Mouse (Mus musculus) CH12.LX (cell line): ENCODE data around the gene Doc2a. TPM values are rescaled to one million over a fixed set of nuclear protein-coding genes. Genes with fewer than 3 reads are reported as not detected.

Experiments used
- DNase-seq: peaks from one replicate; pipeline ENCODE4 v3.0.0-alpha.2; 2013; ENCODE audit errors: extremely low read depth
- H3K27ac ChIP-seq: 2 replicates; pipeline ENCODE4 v1.5.1; 2012; ENCODE audit warnings: low read depth, mild to moderate bottlenecking, control low read depth, moderate library complexity; ENCODE audit not compliant: insufficient read depth
- H3K27me3 ChIP-seq: replicated peaks from 2 replicates; pipeline ENCODE3; 2012; ENCODE audit warnings: inconsistent platforms
- H3K36me3 ChIP-seq, 2 experiments: replicated peaks in 1 of 2; 2 replicates each; pipeline versions ENCODE3 to v1.6.1; 2012; ENCODE audit warnings: inconsistent platforms in 1 of 2, low read length in 1 of 2, mild to moderate bottlenecking in 1 of 2, mixed read lengths in 1 of 2, moderate library complexity in 1 of 2; ENCODE audit not compliant: control insufficient read depth in 1 of 2, insufficient read depth in 1 of 2
- H3K4me1 ChIP-seq, 2 experiments: 2 replicates each; pipeline ENCODE4 v1.6.1; 2012; ENCODE audit warnings: inconsistent platforms in 1 of 2, moderate library complexity in 1 of 2; ENCODE audit not compliant: insufficient read depth in 2 of 2, control insufficient read depth in 1 of 2
- H3K4me2 ChIP-seq: 2 replicates; pipeline ENCODE4 v1.6.1; 2012; ENCODE audit warnings: low read depth, mild to moderate bottlenecking, control low read depth; ENCODE audit not compliant: poor library complexity, insufficient read depth, severe bottlenecking
- H3K4me3 ChIP-seq, 3 experiments: fragments of 150-350 bp in 1 of 3; sonication (generic) in 1 of 3; replicated peaks in 1 of 3; 2 replicates each; pipeline versions ENCODE3 to v1.5.1; 2011 to 2012; ENCODE audit warnings: low read depth in 2 of 3, low read length in 2 of 3, mild to moderate bottlenecking in 2 of 3, moderate library complexity in 2 of 3, control low read depth in 1 of 3, improper control_type of control experiment in 1 of 3, inconsistent platforms in 1 of 3, mixed read lengths in 1 of 3; ENCODE audit not compliant: poor library complexity in 1 of 3
- H3K79me2 ChIP-seq: replicated peaks from 2 replicates; pipeline ENCODE4 v1.6.1; 2012; ENCODE audit warnings: mild to moderate bottlenecking, moderate library complexity; ENCODE audit not compliant: control insufficient read depth, poor library complexity, insufficient read depth, severe bottlenecking; ENCODE audit errors: extremely low read depth
- H3K9ac ChIP-seq: 2 replicates; pipeline ENCODE4 v1.6.1; 2012; ENCODE audit warnings: low read depth, mild to moderate bottlenecking, control low read depth, moderate library complexity; ENCODE audit not compliant: insufficient read depth
- H3K9me3 ChIP-seq: replicated peaks from 2 replicates; pipeline ENCODE3; 2012; ENCODE audit warnings: low read length, inconsistent platforms, mixed read lengths
- BHLHE40 ChIP-seq: IDR thresholded peaks from 2 replicates; pipeline ENCODE4 v1.6.1; 2011; ENCODE audit warnings: mild to moderate bottlenecking, low read depth, low read length, improper control_type of control experiment
- CHD2 ChIP-seq: IDR thresholded peaks from 2 replicates; pipeline ENCODE4 v1.6.1; 2011; ENCODE audit warnings: low read length, improper control_type of control experiment
- CTCF ChIP-seq, 2 experiments: IDR thresholded peaks in 1 of 2; conservative IDR thresholded peaks in 1 of 2; 2 replicates each; pipeline ENCODE4 v1.5.1; 2011 to 2012; ENCODE audit warnings: low read depth in 2 of 2, low read length in 2 of 2, improper control_type of control experiment in 1 of 2, inconsistent platforms in 1 of 2, mild to moderate bottlenecking in 1 of 2, moderate library complexity in 1 of 2
- ELF1 ChIP-seq: IDR thresholded peaks from 2 replicates; pipeline ENCODE4 v1.6.1; 2014; ENCODE audit warnings: low read depth, mild to moderate bottlenecking, inconsistent platforms, low read length, improper control_type of control experiment
- EP300 ChIP-seq: IDR thresholded peaks from 2 replicates; pipeline ENCODE4 v1.6.1; 2011; ENCODE audit warnings: low read length, improper control_type of control experiment
- ETS1 ChIP-seq: conservative IDR thresholded peaks from 2 replicates; pipeline ENCODE4 v1.6.1; 2012; ENCODE audit warnings: low read depth, mild to moderate bottlenecking, inconsistent platforms, low read length, improper control_type of control experiment, moderate library complexity
- GABPA ChIP-seq: IDR thresholded peaks from 2 replicates; pipeline ENCODE4 v1.6.1; 2012; ENCODE audit warnings: low read depth, low read length, improper control_type of control experiment, inconsistent platforms; ENCODE audit not compliant: insufficient replicate concordance
- HCFC1 ChIP-seq: IDR thresholded peaks from 2 replicates; pipeline ENCODE4 v1.6.1; 2012; ENCODE audit warnings: low read depth, mild to moderate bottlenecking, inconsistent platforms, low read length, improper control_type of control experiment
- IRF4 ChIP-seq: IDR thresholded peaks from 2 replicates; pipeline ENCODE4 v1.6.1; 2014; ENCODE audit warnings: low read depth, mild to moderate bottlenecking, inconsistent platforms, low read length, improper control_type of control experiment
- JUN ChIP-seq: IDR thresholded peaks from 2 replicates; pipeline ENCODE4 v1.6.1; 2011; ENCODE audit warnings: low read depth, mild to moderate bottlenecking, low read length, improper control_type of control experiment, moderate library complexity; ENCODE audit not compliant: insufficient read depth
- JUND ChIP-seq: conservative IDR thresholded peaks from 2 replicates; pipeline ENCODE4 v1.6.1; 2011; ENCODE audit warnings: low read depth, low read length, improper control_type of control experiment
- KAT2A ChIP-seq: IDR thresholded peaks from 2 replicates; pipeline ENCODE4 v1.6.1; 2012; ENCODE audit warnings: low read length, improper control_type of control experiment, inconsistent platforms; ENCODE audit not compliant: insufficient replicate concordance
- MAFK ChIP-seq: IDR thresholded peaks from 2 replicates; pipeline ENCODE4 v1.6.1; 2011; ENCODE audit warnings: low read length, improper control_type of control experiment; ENCODE audit not compliant: insufficient replicate concordance
- MAX ChIP-seq: IDR thresholded peaks from 2 replicates; pipeline ENCODE4 v1.6.1; 2011; ENCODE audit warnings: low read length, improper control_type of control experiment
- MAZ ChIP-seq: IDR thresholded peaks from 2 replicates; pipeline ENCODE4 v1.6.1; 2012; ENCODE audit warnings: low read depth, mild to moderate bottlenecking, inconsistent platforms, low read length, improper control_type of control experiment, moderate library complexity
- MEF2A ChIP-seq: IDR thresholded peaks from 2 replicates; pipeline ENCODE4 v1.6.1; 2014; ENCODE audit warnings: low read depth, mild to moderate bottlenecking, inconsistent platforms, low read length, improper control_type of control experiment, borderline replicate concordance
- MXI1 ChIP-seq: IDR thresholded peaks from 2 replicates; pipeline ENCODE4 v1.6.1; 2011; ENCODE audit warnings: mild to moderate bottlenecking, low read depth, low read length, improper control_type of control experiment
- MYC ChIP-seq: IDR thresholded peaks from 2 replicates; pipeline ENCODE4 v1.6.1; 2011; ENCODE audit warnings: low read depth, mild to moderate bottlenecking, improper control_type of control experiment, low read length
- NELFE ChIP-seq: IDR thresholded peaks from 2 replicates; pipeline ENCODE4 v1.6.1; 2011; ENCODE audit warnings: low read depth, low read length, improper control_type of control experiment
- NRF1 ChIP-seq: IDR thresholded peaks from 2 replicates; pipeline ENCODE4 v1.6.1; 2014; ENCODE audit warnings: low read depth, mild to moderate bottlenecking, inconsistent platforms, low read length, improper control_type of control experiment, moderate library complexity
- PAX5 ChIP-seq: IDR thresholded peaks from 2 replicates; pipeline ENCODE4 v1.6.1; 2012; ENCODE audit warnings: low read length, inconsistent platforms, mixed read lengths
- POLR2A ChIP-seq: IDR thresholded peaks from 2 replicates; pipeline ENCODE4 v1.6.1; 2011; ENCODE audit warnings: low read depth, mild to moderate bottlenecking, improper control_type of control experiment, low read length
- POLR2AphosphoS2 ChIP-seq: IDR thresholded peaks from 2 replicates; pipeline ENCODE4 v1.6.1; 2011; ENCODE audit warnings: low read depth, low read length, improper control_type of control experiment
- RAD21 ChIP-seq: IDR thresholded peaks from 2 replicates; pipeline ENCODE4 v1.6.1; 2011; ENCODE audit warnings: low read depth, mild to moderate bottlenecking, low read length, improper control_type of control experiment, moderate library complexity
- TBP ChIP-seq: conservative IDR thresholded peaks from 2 replicates; pipeline ENCODE4 v1.6.1; 2011; ENCODE audit warnings: low read depth, low read length, improper control_type of control experiment
- UBTF ChIP-seq: IDR thresholded peaks from 2 replicates; pipeline ENCODE4 v1.6.1; 2012; ENCODE audit warnings: low read depth, mild to moderate bottlenecking, inconsistent platforms, low read length, improper control_type of control experiment, moderate library complexity
- USF1 ChIP-seq: IDR thresholded peaks from 2 replicates; pipeline ENCODE4 v1.6.1; 2014; ENCODE audit warnings: low read depth, mild to moderate bottlenecking, inconsistent platforms, low read length, improper control_type of control experiment
- USF2 ChIP-seq: conservative IDR thresholded peaks from 2 replicates; pipeline ENCODE4 v1.6.1; 2011; ENCODE audit warnings: low read depth, low read length, improper control_type of control experiment
- ZC3H11A ChIP-seq: IDR thresholded peaks from 2 replicates; pipeline ENCODE4 v1.6.1; 2012; ENCODE audit warnings: low read depth, mild to moderate bottlenecking, inconsistent platforms, low read length, improper control_type of control experiment
- ZKSCAN1 ChIP-seq: IDR thresholded peaks from 2 replicates; pipeline ENCODE4 v1.6.1; 2012; ENCODE audit warnings: low read depth, inconsistent platforms, low read length, improper control_type of control experiment, borderline replicate concordance
- ZMIZ1 ChIP-seq: IDR thresholded peaks from 2 replicates; pipeline ENCODE4 v1.6.1; 2012; ENCODE audit warnings: low read depth, mild to moderate bottlenecking, inconsistent platforms, low read length, improper control_type of control experiment
- ZNF384 ChIP-seq: IDR thresholded peaks from 2 replicates; pipeline ENCODE4 v1.6.1; 2012; ENCODE audit warnings: low read depth, low read length, improper control_type of control experiment, inconsistent platforms
- dilution Hi-C: fragments of 300-500 bp; cut with MboI; formaldehyde crosslinking; loops from 2 replicates; pipeline ENCODE4 v1.14.3; 2020; ENCODE audit warnings: low sequenced_read_pairs; ENCODE audit not compliant: extremely low pct_unique_long_range_greater_than_20kb, extremely low pct_ligation_motif_present
- in situ Hi-C: fragments of 300-500 bp; cut with MboI; formaldehyde crosslinking; loops from 3 replicates; pipeline ENCODE4 v1.14.3; 2019; ENCODE audit warnings: low sequenced_read_pairs, low pct_ligation_motif_present, low pct_unique_long_range_greater_than_20kb, mixed read lengths
- polyA plus RNA-seq: library from polyadenylated mRNA; unstranded; fragments of >175 nt; gene quantifications from 2 replicates; pipeline ENCODE4 v1.2.1, GENCODE M21; 2012; ENCODE audit warnings: low read depth; ENCODE audit not compliant: insufficient read length
- total RNA-seq, 2 experiments: library from RNA; depleted of rRNA; stranded (reverse); fragments of 300-350 nt in 1 of 2; fragments of >200 nt in 1 of 2; gene quantifications; 2 replicates each; pipeline ENCODE4 v1.2.3; 2012 to 2014

The Doc2a gene
- total and polyA plus RNA-seq, 3 experiments = 1.9 TPM; not detected in 2

DNA sequence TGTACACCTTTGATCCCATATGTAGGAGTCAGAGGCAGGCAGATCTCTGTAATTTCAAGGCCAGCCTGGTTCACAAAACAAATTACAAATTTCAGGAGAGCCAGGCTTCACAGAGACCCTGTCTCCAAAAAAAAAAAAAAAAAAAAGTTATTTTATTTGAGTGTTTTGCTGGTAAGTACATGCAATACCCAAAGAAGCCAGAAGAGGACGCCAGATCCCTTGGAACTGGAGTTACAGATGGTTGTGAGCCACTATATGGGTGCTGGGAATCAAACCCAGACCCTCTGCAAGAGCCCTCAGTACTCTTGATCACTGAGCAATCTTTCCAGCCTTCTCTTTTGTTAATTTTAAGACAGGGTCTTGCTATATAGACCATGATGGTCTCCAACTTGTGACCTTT, 28.4 kb upstream of the Doc2a start:
- no peaks in the 10 kb centered on the region for H3K36me3 ChIP-seq
- H3K9me3 ChIP-seq = peaks cover 3% of the 10 kb centered on the region
- no peak overlapping the region for H3K9ac ChIP-seq
- no peak overlapping the region for H3K27ac ChIP-seq
- no peak overlapping the region for H3K4me2 ChIP-seq
- H3K79me2 ChIP-seq = no peaks in the 10 kb centered on the region
- in situ Hi-C loops (no loop called here), dilution Hi-C loops (no loop called here)
- no peak for TF ChIP-seq ZNF384
- peak; percentile 25 to 43; a peak in 3 of 4 replicates for TF ChIP-seq CTCF (conservative IDR thresholded peaks at IDR 0.05 in 1 of 2, IDR thresholded peaks at IDR 0.05 in 1 of 2; ENCODE audit: low read depth in 2 of 2, low read length in 2 of 2)
- DNase-seq = no peak
- no peaks in the 10 kb centered on the region for H3K27me3 ChIP-seq
- H3K4me3 ChIP-seq = no peak overlapping the region
- H3K4me1 ChIP-seq = peaks cover 4 to 7% of the 10 kb centered on the region in 2 experiments; a peak in 2 of 4 replicates

DNA sequence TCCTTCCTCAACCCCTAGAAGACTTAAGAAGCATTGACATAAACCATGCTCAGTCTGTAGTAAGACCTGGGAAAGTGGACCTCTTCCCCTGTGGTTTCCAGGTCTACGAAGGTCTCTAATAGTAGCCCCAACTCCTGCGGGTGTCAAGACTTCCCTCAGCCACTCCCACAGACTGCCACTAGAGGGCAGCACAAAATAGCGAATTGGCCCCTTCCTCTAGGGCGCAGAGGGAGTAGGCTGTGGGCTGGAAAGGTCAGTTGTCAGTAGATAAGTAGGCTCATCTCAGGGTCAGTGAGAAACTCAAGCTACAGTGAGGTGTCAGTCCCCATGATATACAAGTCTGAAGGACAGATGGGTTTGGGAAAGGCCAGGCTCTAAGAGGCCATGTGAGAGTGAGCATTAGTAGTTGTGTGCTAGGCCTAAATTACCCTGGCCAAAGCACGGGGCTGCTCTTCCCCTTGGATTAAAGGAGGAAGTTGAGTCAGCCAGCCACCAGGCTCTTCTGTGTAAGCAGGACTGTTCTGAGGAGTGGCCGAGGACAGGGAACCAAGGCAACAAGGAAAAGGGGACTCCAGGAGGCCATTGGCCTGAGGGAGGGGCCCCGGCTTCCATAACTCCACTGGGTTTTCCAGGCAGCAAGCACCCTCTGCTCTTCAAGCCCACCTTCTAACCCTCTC, 25.2 kb upstream of the Doc2a start:
- Histone ChIP-seq H3K9me3 (peaks cover 3% of the 10 kb centered on the region), H3K4me3 (no peak overlapping the region), H3K4me1 (peaks cover 2 to 4% of the 10 kb centered on the region in 2 experiments; a peak in 1 of 4 replicates), H3K9ac (no peak overlapping the region), H3K36me3 (no peaks in the 10 kb centered on the region), H3K27ac (no peak overlapping the region), H3K27me3 (peaks cover 25% of the 10 kb centered on the region), H3K79me2 (no peaks in the 10 kb centered on the region), H3K4me2 (no peak overlapping the region)
- in situ Hi-C loops = no loop called here
- peak; percentile 79 for DNase-seq
- dilution Hi-C loops = no loop called here
- TF ChIP-seq JUN = no peak
- TF ChIP-seq UBTF = no peak
- no peak for TF ChIP-seq JUND
- TF ChIP-seq BHLHE40 = no peak
- no peak for TF ChIP-seq MXI1
- TF ChIP-seq HCFC1 = no peak
- TF ChIP-seq POLR2AphosphoS2 = no peak
- no peak for TF ChIP-seq CHD2
- TF ChIP-seq NRF1 = no peak
- TF ChIP-seq USF1 = no peak
- no peak for TF ChIP-seq POLR2A
- TF ChIP-seq ELF1 = 0 out of 2 replicates have a peak, but pooled peaks have one; percentile 20
- TF ChIP-seq TBP = no peak
- TF ChIP-seq ZKSCAN1 = no peak
- TF ChIP-seq ZMIZ1 = no peak
- TF ChIP-seq MEF2A = no peak
- no peak for TF ChIP-seq NELFE
- TF ChIP-seq USF2 = no peak
- TF ChIP-seq PAX5 = no peak
- peak; percentile 63; the same call in 1 of the 2 replicates for TF ChIP-seq MAZ
- TF ChIP-seq IRF4 = no peak
- peak; percentile 90 to 95 for TF ChIP-seq CTCF (conservative IDR thresholded peaks at IDR 0.05 in 1 of 2, IDR thresholded peaks at IDR 0.05 in 1 of 2; ENCODE audit: low read depth in 2 of 2, low read length in 2 of 2)
- TF ChIP-seq KAT2A = no peak
- peak; percentile 42; the same call in 1 of the 2 replicates for TF ChIP-seq ZC3H11A
- no peak for TF ChIP-seq MAFK
- TF ChIP-seq RAD21 = peak; percentile 93
- no peak for TF ChIP-seq MAX
- TF ChIP-seq MYC = no peak
- TF ChIP-seq ETS1 = no peak
- TF ChIP-seq EP300 = no peak
- TF ChIP-seq GABPA = no peak
- no peak for TF ChIP-seq ZNF384
